Mouse (Mus musculus) stomach, postnatal 0 days (tissue): ENCODE measurements around the gene Rufy3.

Source experiments
- CTCF ChIP-seq: IDR thresholded peaks from 2 replicates; pipeline ENCODE4 v1.5.1; 2016; ENCODE audit warnings: antibody characterized with exemption, low read depth, mild to moderate bottlenecking, moderate library complexity
- EP300 ChIP-seq: optimal IDR thresholded peaks from 2 replicates; pipeline ENCODE3; 2016; ENCODE audit warnings: antibody characterized with exemption

GRCm38 (mm10) chr5:88598961-88599360 lies 34.1 kb downstream of the Rufy3 start:
- TF ChIP-seq CTCF (no peak), EP300 (no peak)
